Mouse (Mus musculus): ENCODE results near the gene N4bp2l2. TPM values are rescaled to one million over a fixed set of nuclear protein-coding genes. Genes with fewer than 3 reads are reported as not detected.
A peak's percentile ranks its signal among the peaks of the same experiment; 100 is the strongest.
"Not testable (repeated sequence)": the region's sequence is repeated elsewhere in the genome, so short reads cannot be mapped to it uniquely, and the experiment has no call there.

The N4bp2l2 gene
- polyA plus RNA-seq, 1 experiment = 33.6 TPM

GRCm38 (mm10) chr5:150673153-150673835 lies 7.3 kb upstream of the N4bp2l2 start, which contains the start of gene Pds5b:
Gene Pds5b (plus strand): TSS chr5:150673739.
- Histone ChIP-seq H3K27ac (ENCODE audit: insufficient read depth, low read length) (no peak within 1 kb of the TSS), H3K4me3 (ENCODE audit: insufficient read depth, low read length) (peak within 1 kb of the TSS; percentile 99), H3K4me1 (ENCODE audit: control insufficient read depth, insufficient read depth, low read length) (no peaks in the 10 kb centered on the region)
- TF ChIP-seq CTCF (IDR thresholded peaks at IDR 0.05; ENCODE audit: extremely low read depth, insufficient read depth, low read length) (peak; percentile 58), POLR2A (IDR thresholded peaks at IDR 0.05; ENCODE audit: extremely low read depth, insufficient read depth, low read length) (no peak)

GRCm38 (mm10) chr5:150672343-150672742 lies 6.4 kb upstream of the N4bp2l2 start:
- Histone ChIP-seq H3K4me1 (ENCODE audit: control insufficient read depth, insufficient read depth, low read length) (no peaks in the 10 kb centered on the region), H3K4me3 (ENCODE audit: insufficient read depth, low read length) (no peak overlapping the region), H3K27ac (ENCODE audit: insufficient read depth, low read length) (no peak overlapping the region)
- TF ChIP-seq POLR2A (IDR thresholded peaks at IDR 0.05; ENCODE audit: extremely low read depth, insufficient read depth, low read length) (no peak), CTCF (IDR thresholded peaks at IDR 0.05; ENCODE audit: extremely low read depth, insufficient read depth, low read length) (no peak)

- TF ChIP-seq CTCF (IDR thresholded peaks at IDR 0.05; ENCODE audit: extremely low read depth, insufficient read depth, low read length) (no peak), POLR2A (IDR thresholded peaks at IDR 0.05; ENCODE audit: extremely low read depth, insufficient read depth, low read length) (no peak)
- no peak overlapping the region for H3K4me3 ChIP-seq (ENCODE audit: insufficient read depth, low read length)
- no peak overlapping the region for H3K27ac ChIP-seq (ENCODE audit: insufficient read depth, low read length)
- peaks cover 1% of the 10 kb centered on the region; the same call in 1 of the 2 replicates for H3K4me1 ChIP-seq (ENCODE audit: control insufficient read depth, insufficient read depth, low read length)
These were observed 2.7 kb upstream of the N4bp2l2 start for GRCm38 (mm10) chr5:150668731-150669130.

- Histone ChIP-seq H3K4me3 (ENCODE audit: insufficient read depth, low read length) (peak overlapping the region; percentile 65), H3K27ac (ENCODE audit: insufficient read depth, low read length) (peak overlapping the region; percentile 48; the same call in 1 of the 2 replicates), H3K4me1 (ENCODE audit: control insufficient read depth, insufficient read depth, low read length) (peaks cover 3% of the 10 kb centered on the region; the same call in 1 of the 2 replicates)
- TF ChIP-seq POLR2A (IDR thresholded peaks at IDR 0.05; ENCODE audit: extremely low read depth, insufficient read depth, low read length) (peak; percentile 79), CTCF (IDR thresholded peaks at IDR 0.05; ENCODE audit: extremely low read depth, insufficient read depth, low read length) (peak; percentile 70)
These were observed 640 bp downstream of the N4bp2l2 start for GRCm38 (mm10) chr5:150665132-150665954.

GRCm38 (mm10) chr5:150664794-150665131 lies 1.2 kb downstream of the N4bp2l2 start:
- H3K27ac ChIP-seq (ENCODE audit: insufficient read depth, low read length) = peak overlapping the region; percentile 48; the same call in 1 of the 2 replicates
- no peak for TF ChIP-seq POLR2A (IDR thresholded peaks at IDR 0.05; ENCODE audit: extremely low read depth, insufficient read depth, low read length)
- TF ChIP-seq CTCF (IDR thresholded peaks at IDR 0.05; ENCODE audit: extremely low read depth, insufficient read depth, low read length) = no peak
- H3K4me3 ChIP-seq (ENCODE audit: insufficient read depth, low read length) = peak overlapping the region; percentile 65
- peaks cover 3% of the 10 kb centered on the region; the same call in 1 of the 2 replicates for H3K4me1 ChIP-seq (ENCODE audit: control insufficient read depth, insufficient read depth, low read length)

- not testable (repeated sequence) for H3K4me1 ChIP-seq (ENCODE audit: control insufficient read depth, insufficient read depth, low read length); H3K27ac ChIP-seq (ENCODE audit: insufficient read depth, low read length); H3K4me3 ChIP-seq (ENCODE audit: insufficient read depth, low read length)
These were observed 2.1 kb downstream of the N4bp2l2 start for GRCm38 (mm10) chr5:150663926-150664325.

- H3K4me1 ChIP-seq (ENCODE audit: control insufficient read depth, insufficient read depth, low read length); H3K27ac ChIP-seq (ENCODE audit: insufficient read depth, low read length); H3K4me3 ChIP-seq (ENCODE audit: insufficient read depth, low read length): not testable (repeated sequence)
These were observed 5.7 kb downstream of the N4bp2l2 start for GRCm38 (mm10) chr5:150660296-150660695.

- not testable (repeated sequence) for H3K27ac ChIP-seq (ENCODE audit: insufficient read depth, low read length); H3K4me3 ChIP-seq (ENCODE audit: insufficient read depth, low read length); H3K4me1 ChIP-seq (ENCODE audit: control insufficient read depth, insufficient read depth, low read length)
These were observed 6.6 kb downstream of the N4bp2l2 start for GRCm38 (mm10) chr5:150659425-150659824.

GRCm38 (mm10) chr5:150654548-150654947 lies 11.4 kb downstream of the N4bp2l2 start:
- TF ChIP-seq POLR2A (IDR thresholded peaks at IDR 0.05; ENCODE audit: extremely low read depth, insufficient read depth, low read length) = no peak
- no peak for TF ChIP-seq CTCF (IDR thresholded peaks at IDR 0.05; ENCODE audit: extremely low read depth, insufficient read depth, low read length)
- Histone ChIP-seq H3K4me3 (ENCODE audit: insufficient read depth, low read length) (no peak overlapping the region), H3K27ac (ENCODE audit: insufficient read depth, low read length) (no peak overlapping the region), H3K4me1 (ENCODE audit: control insufficient read depth, insufficient read depth, low read length) (peaks cover 6% of the 10 kb centered on the region; the same call in 1 of the 2 replicates)

- Histone ChIP-seq H3K4me3 (ENCODE audit: insufficient read depth, low read length) (no peak overlapping the region), H3K27ac (ENCODE audit: insufficient read depth, low read length) (no peak overlapping the region), H3K4me1 (ENCODE audit: control insufficient read depth, insufficient read depth, low read length) (peaks cover 3% of the 10 kb centered on the region; the same call in 1 of the 2 replicates)
- no peak for TF ChIP-seq POLR2A (IDR thresholded peaks at IDR 0.05; ENCODE audit: extremely low read depth, insufficient read depth, low read length)
- TF ChIP-seq CTCF (IDR thresholded peaks at IDR 0.05; ENCODE audit: extremely low read depth, insufficient read depth, low read length) = no peak
These were observed 13.4 kb downstream of the N4bp2l2 start for GRCm38 (mm10) chr5:150652578-150652977.
